8 mouse cellular contexts compared by ENCODE assay signal in the genomic region with DNA sequence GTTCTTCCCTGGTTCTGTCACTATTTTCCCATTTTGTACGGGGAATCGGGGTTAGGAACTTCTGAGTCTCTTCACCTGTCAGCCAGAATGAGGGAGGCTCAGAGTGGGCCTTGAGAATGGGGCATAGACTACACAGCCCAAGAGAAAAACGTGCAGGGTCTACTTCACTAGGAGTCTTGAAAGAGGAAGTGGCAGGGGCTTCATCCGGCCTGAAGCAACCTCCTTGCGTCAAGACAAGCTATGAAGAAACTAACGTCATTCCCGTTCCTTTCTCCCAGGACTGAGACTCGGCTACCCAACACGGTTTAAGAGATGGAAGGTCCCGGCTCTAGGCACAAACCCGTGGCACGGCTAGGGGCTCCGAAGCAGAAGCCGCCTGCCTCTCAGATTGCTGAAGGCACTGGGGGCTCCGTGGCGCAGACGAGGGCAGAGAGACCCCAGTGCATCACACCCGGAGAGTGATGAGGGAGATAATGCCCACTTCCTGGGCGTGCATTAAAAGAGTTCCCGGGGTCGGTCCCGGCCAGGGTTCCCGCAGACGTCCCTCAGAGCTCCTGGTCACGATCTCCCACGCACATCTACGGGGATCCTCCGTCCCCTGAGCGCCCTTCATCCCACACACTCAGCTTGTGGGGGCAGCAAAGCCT. TPM values are rescaled to one million over a fixed set of nuclear protein-coding genes. Genes with fewer than 3 reads are reported as not detected.
DNase-seq lines count a peak whose midpoint lies in the region; ATAC-seq and TF ChIP-seq lines count a peak whose summit lies in the region.

No protein-coding gene starts in this region.

- H3K27me3 ChIP-seq in kidney, postnatal 0 days (ENCODE audit: insufficient read depth, low read length), result no peaks in the 10 kb centered on the region
- no peaks in the 10 kb centered on the region for H3K27me3 ChIP-seq in heart, embryonic 13.5 days (replicated peaks)
- H3K27me3 ChIP-seq in liver, embryonic 12.5 days (replicated peaks), result no peaks in the 10 kb centered on the region

- H3K9ac ChIP-seq in kidney, postnatal 0 days (ENCODE audit: low read depth, low read length), result peak overlapping the region; percentile 81
- peak overlapping the region; percentile 97 for H3K9ac ChIP-seq in heart, embryonic 13.5 days
- H3K9ac ChIP-seq in liver, embryonic 12.5 days, result peak overlapping the region; percentile 83

- no peak for TF ChIP-seq CTCF in kidney, postnatal 0 days (IDR thresholded peaks at IDR 0.05; ENCODE audit: low read depth)
- TF ChIP-seq CTCF in bone marrow macrophage, adult 2 months (IDR thresholded peaks at IDR 0.05; ENCODE audit: low read depth, low read length), result no peak

- H3K27ac ChIP-seq in kidney, postnatal 0 days, result peak overlapping the region; percentile 96
- peak overlapping the region; percentile 44 for H3K27ac ChIP-seq in bone marrow macrophage, adult 2 months (ENCODE audit: insufficient read depth, low read depth, low read length)
- peak overlapping the region; percentile 96 for H3K27ac ChIP-seq in heart, embryonic 13.5 days (replicated peaks)
- H3K27ac ChIP-seq in liver, embryonic 12.5 days, result peak overlapping the region; percentile 80

- H3K4me3 ChIP-seq in kidney, postnatal 0 days (replicated peaks; ENCODE audit: low read depth, low read length), result peak overlapping the region; percentile 84
- H3K4me3 ChIP-seq in bone marrow macrophage, adult 2 months (ENCODE audit: insufficient read depth, low read length), result peak overlapping the region; percentile 80
- peak overlapping the region; percentile 94 for H3K4me3 ChIP-seq in heart, embryonic 13.5 days
- peak overlapping the region; percentile 83 for H3K4me3 ChIP-seq in liver, embryonic 12.5 days

- H3K4me1 ChIP-seq in kidney, postnatal 0 days (replicated peaks; ENCODE audit: insufficient read depth, low read length), result no peaks in the 10 kb centered on the region
- peaks cover 19% of the 10 kb centered on the region for H3K4me1 ChIP-seq in bone marrow macrophage, adult 2 months (ENCODE audit: control insufficient read depth, insufficient read depth, low read length)
- peaks cover 58% of the 10 kb centered on the region for H3K4me1 ChIP-seq in heart, embryonic 13.5 days
- H3K4me1 ChIP-seq in liver, embryonic 12.5 days, result peaks cover 28% of the 10 kb centered on the region

- peak overlapping the region; percentile 83 for H3K4me2 ChIP-seq in kidney, postnatal 0 days (ENCODE audit: low read length)
- peak overlapping the region; percentile 83 for H3K4me2 ChIP-seq in heart, embryonic 13.5 days
- H3K4me2 ChIP-seq in liver, embryonic 12.5 days, result peak overlapping the region; percentile 90

- WGBS in kidney, postnatal 0 days, result 1% methylated on average over 29 of the region's 29 CpGs
- under 1% methylated on average over 29 of the region's 29 CpGs for WGBS in heart, embryonic 13.5 days
- WGBS in liver, embryonic 12.5 days (ENCODE audit: insufficient replicate concordance), result 3% methylated on average over 29 of the region's 29 CpGs

- peak; percentile 26; the same call in 1 of the 2 replicates for ATAC-seq in kidney, postnatal 0 days (replicated peaks; ENCODE audit: low FRiP score, low read depth)
- no peak; the same call in 1 of the 2 replicates for ATAC-seq in heart, embryonic 13.5 days (ENCODE audit: extremely low read depth, insufficient number of reproducible peaks, low FRiP score, low TSS enrichment)
- peak; percentile 48 for ATAC-seq in liver, embryonic 12.5 days
- no peak for ATAC-seq in cerebellum, adult (ENCODE audit: insufficient number of reproducible peaks, low FRiP score, low TSS enrichment)

- no peaks in the 10 kb centered on the region for H3K9me3 ChIP-seq in kidney, postnatal 0 days (replicated peaks; ENCODE audit: low read length)
- no peaks in the 10 kb centered on the region for H3K9me3 ChIP-seq in heart, embryonic 13.5 days
- H3K9me3 ChIP-seq in liver, embryonic 12.5 days (replicated peaks), result no peaks in the 10 kb centered on the region

- peak; percentile 63 for DNase-seq in kidney, postnatal 0 days (ENCODE audit: low spot score)
- DNase-seq in kidney, adult 9 months, result no peak
- DNase-seq in natural killer cell, adult 2 months (ENCODE audit: low spot score in 2 of 2), result peak; percentile 7 to 39
- DNase-seq in urinary bladder, postnatal 36 days (ENCODE audit: low spot score in 2 of 2), result no peak

- TF ChIP-seq POLR2A in bone marrow macrophage, adult 2 months (IDR thresholded peaks at IDR 0.05; ENCODE audit: borderline replicate concordance, low read depth, low read length), result no peak

- no peaks in the 10 kb centered on the region for H3K36me3 ChIP-seq in kidney, postnatal 0 days (ENCODE audit: insufficient read depth, low read length)
- peaks cover 5% of the 10 kb centered on the region; the same call in 1 of the 2 replicates for H3K36me3 ChIP-seq in heart, embryonic 13.5 days
- H3K36me3 ChIP-seq in liver, embryonic 12.5 days, result no peaks in the 10 kb centered on the region

RNA-seq across cellular contexts. Expression of gene Cfap43, which starts 0.5 kb away (rescaled TPM):
- polyA plus RNA-seq in kidney, postnatal 0 days (2015; fragmentation: Nextera tagmentation; extraction: Ambion mirVana), result 0.06 and 0.16 TPM in 2 replicates
- 0.25 TPM in 1 of 2 replicates, not detected in the other for polyA plus RNA-seq in bone marrow macrophage, adult 2 months (2012; ENCODE audit: insufficient read depth, insufficient read length, missing spikeins)
- polyA plus RNA-seq in heart, embryonic 13.5 days (2015; fragmentation: Nextera tagmentation; extraction: Ambion mirVana), result 0.09 and 0.15 TPM in 2 replicates
- 0.04 TPM in 1 of 2 replicates, not detected in the other for polyA plus RNA-seq in liver, embryonic 12.5 days (2016; fragmentation: Nextera tagmentation; extraction: Ambion mirVana)

RNA-seq across cellular contexts. Expression of gene Itprip, which starts 0.5 kb away (rescaled TPM):
- 10.7 and 12.1 TPM in 2 replicates for polyA plus RNA-seq in kidney, postnatal 0 days (2015; fragmentation: Nextera tagmentation; extraction: Ambion mirVana)
- polyA plus RNA-seq in bone marrow macrophage, adult 2 months (2012; ENCODE audit: insufficient read depth, insufficient read length, missing spikeins), result 7.9 and 8.3 TPM in 2 replicates
- 19.9 and 20.4 TPM in 2 replicates for polyA plus RNA-seq in heart, embryonic 13.5 days (2015; fragmentation: Nextera tagmentation; extraction: Ambion mirVana)
- 5.3 and 5.9 TPM in 2 replicates for polyA plus RNA-seq in liver, embryonic 12.5 days (2016; fragmentation: Nextera tagmentation; extraction: Ambion mirVana)

RNA-seq across cellular contexts. Expression of gene Cfap58, which starts 18.9 kb away (rescaled TPM):
- 0.09 TPM in 1 of 2 replicates, not detected in the other for polyA plus RNA-seq in kidney, postnatal 0 days (2015; fragmentation: Nextera tagmentation; extraction: Ambion mirVana)
- polyA plus RNA-seq in bone marrow macrophage, adult 2 months (2012; ENCODE audit: insufficient read depth, insufficient read length, missing spikeins), result not detected in 2 replicates
- 0.08 and 0.11 TPM in 2 replicates for polyA plus RNA-seq in heart, embryonic 13.5 days (2015; fragmentation: Nextera tagmentation; extraction: Ambion mirVana)
- polyA plus RNA-seq in liver, embryonic 12.5 days (2016; fragmentation: Nextera tagmentation; extraction: Ambion mirVana), result not detected in 2 replicates

RNA-seq across cellular contexts. Expression of gene Gsto2, which starts 53.2 kb away (rescaled TPM):
- 1.7 and 1.9 TPM in 2 replicates for polyA plus RNA-seq in kidney, postnatal 0 days (2015; fragmentation: Nextera tagmentation; extraction: Ambion mirVana)
- polyA plus RNA-seq in bone marrow macrophage, adult 2 months (2012; ENCODE audit: insufficient read depth, insufficient read length, missing spikeins), result 0.71 and 0.97 TPM in 2 replicates
- 1.0 and 1.4 TPM in 2 replicates for polyA plus RNA-seq in heart, embryonic 13.5 days (2015; fragmentation: Nextera tagmentation; extraction: Ambion mirVana)
- polyA plus RNA-seq in liver, embryonic 12.5 days (2016; fragmentation: Nextera tagmentation; extraction: Ambion mirVana), result 0.29 and 0.31 TPM in 2 replicates

Comparison
In these comparisons a context has a peak if more than half of its experiments do, and no peak if none do; other contexts are left out.
1. DNase-seq: peak in kidney, postnatal 0 days (single experiment) and natural killer cell, adult 2 months (2 of 2); none in kidney, adult 9 months (single experiment) and urinary bladder, postnatal 36 days (0 of 2).
2. ATAC-seq: peak in kidney, postnatal 0 days (single experiment) and liver, embryonic 12.5 days (single experiment); none in heart, embryonic 13.5 days (single experiment) and cerebellum, adult (single experiment).
3. H3K27ac ChIP-seq: peak in every context shown above with its lines; median percentile 96 in kidney, postnatal 0 days; 96 in heart, embryonic 13.5 days; 80 in liver, embryonic 12.5 days; 44 in bone marrow macrophage, adult 2 months.
4. Peak in every context shown above with its lines, with median percentiles within 50 percentile points of each other: H3K4me2 ChIP-seq, H3K4me3 ChIP-seq and H3K9ac ChIP-seq.